Mouse (Mus musculus) cerebellum, adult 2 months (tissue): Measurements from ENCODE around the gene Parva.

Experiments
- CTCF ChIP-seq: fragments of 200-500 bp; IDR thresholded peaks from 2 replicates; pipeline ENCODE4 v1.5.1; 2011; ENCODE audit warnings: low read depth, mild to moderate bottlenecking, control low read depth, low read length, moderate library complexity, borderline replicate concordance; ENCODE audit not compliant: insufficient read depth
- POLR2A ChIP-seq: fragments of 200-500 bp; IDR thresholded peaks from 2 replicates; pipeline ENCODE4 v1.6.1; 2011; ENCODE audit warnings: low read length, control low read depth, borderline replicate concordance; ENCODE audit not compliant: insufficient read depth

- TF ChIP-seq CTCF (no peak), POLR2A (no peak)
Observed at GRCm38 (mm10) chr7:112457920-112458319, 30.6 kb downstream of the Parva start.
